Mouse (Mus musculus) C2C12 (cell line): ENCODE measurements around the gene Gm15217.

Source experiments
- CEBPB ChIP-seq: IDR thresholded peaks from one replicate; pipeline ENCODE4 v1.6.1; 2011; ENCODE audit warnings: low read depth, mild to moderate bottlenecking, control low read depth, moderate library complexity
- CTCF ChIP-seq: IDR thresholded peaks from one replicate; pipeline ENCODE4 v1.5.1; 2011; ENCODE audit not compliant: control insufficient read depth, insufficient read depth, insufficient read length
- MAX ChIP-seq: IDR thresholded peaks from one replicate; pipeline ENCODE4 v1.6.1; 2011; ENCODE audit warnings: mild to moderate bottlenecking, control low read depth

DNA sequence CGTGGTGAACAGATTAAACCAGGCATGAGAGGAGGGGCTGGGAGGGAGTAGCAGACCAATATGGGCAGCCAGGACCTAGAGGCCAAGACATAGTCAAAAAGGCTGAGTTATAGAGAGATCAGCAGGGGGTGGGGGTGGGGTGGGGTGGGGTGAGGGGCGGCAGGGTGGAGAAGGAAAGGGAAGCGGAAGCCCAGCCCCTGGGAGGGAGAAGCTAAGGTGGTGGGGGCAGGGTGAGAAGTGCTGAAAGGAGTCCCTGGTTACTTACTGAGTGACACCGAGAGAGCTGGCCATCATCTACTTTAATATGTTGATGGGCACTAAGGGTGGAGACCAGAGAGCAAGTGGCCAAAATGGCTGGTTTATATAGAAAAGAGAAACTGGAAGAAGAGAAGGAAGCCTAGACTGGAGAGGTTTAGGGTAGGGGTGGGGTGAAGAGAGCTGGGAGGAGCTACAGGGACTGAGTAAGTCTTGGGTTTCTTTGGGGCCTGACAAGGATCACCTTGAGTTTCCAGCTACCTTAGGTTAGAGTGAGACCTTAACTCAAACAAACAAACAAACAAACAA is 31.4 kb downstream of the Gm15217 start:
- TF ChIP-seq CTCF (no peak), MAX (no peak), CEBPB (no peak)
